Mouse (Mus musculus) lung, embryonic 15.5 days (tissue): ENCODE data around the gene Col4a1. TPM values are rescaled to one million over a fixed set of nuclear protein-coding genes. Genes with fewer than 3 reads are reported as not detected.

ENCODE experiments used
- ATAC-seq: fragments of 200-750 bp; cut with Nextera tagmentation; 2 replicates; pipeline ENCODE4 v1.8.0; 2017; ENCODE audit warnings: moderate number of reproducible peaks, borderline replicate concordance; ENCODE audit not compliant: low FRiP score, low TSS enrichment; ENCODE audit errors: extremely low read depth
- H3K27ac ChIP-seq: fragments of 300-500 bp; sonication (generic); 2 replicates; pipeline ENCODE4 v1.5.1; 2015; ENCODE audit warnings: moderate library complexity, mild to moderate bottlenecking, inconsistent platforms
- H3K27me3 ChIP-seq: fragments of 300-500 bp; sonication (generic); 2 replicates; pipeline ENCODE4 v1.6.1; 2015; ENCODE audit warnings: inconsistent platforms
- H3K36me3 ChIP-seq: fragments of 300-500 bp; sonication (generic); 2 replicates; pipeline ENCODE4 v1.6.1; 2015; ENCODE audit warnings: inconsistent platforms
- H3K4me1 ChIP-seq: fragments of 300-500 bp; sonication (generic); 2 replicates; pipeline ENCODE4 v1.6.1; 2015; ENCODE audit warnings: inconsistent platforms
- H3K4me2 ChIP-seq: fragments of 300-500 bp; sonication (generic); 2 replicates; pipeline ENCODE4 v1.6.1; 2015; ENCODE audit warnings: inconsistent platforms, mild to moderate bottlenecking, moderate library complexity
- H3K4me3 ChIP-seq: fragments of 300-500 bp; sonication (generic); 2 replicates; pipeline ENCODE4 v1.5.1; 2015; ENCODE audit warnings: mild to moderate bottlenecking, inconsistent platforms
- H3K9ac ChIP-seq: fragments of 300-500 bp; sonication (generic); 2 replicates; pipeline ENCODE4 v1.6.1; 2015; ENCODE audit warnings: inconsistent platforms
- H3K9me3 ChIP-seq: fragments of 300-500 bp; sonication (generic); 2 replicates; pipeline ENCODE4 v1.6.1; 2016; ENCODE audit warnings: inconsistent platforms
- WGBS: fragments of 180-500 bp; shearing (Covaris S2); methylation state at CpG from one replicate; pipeline ENCODE4 v1.1.7; 2015; 5-methylcytosine and 5-hydroxymethylcytosine counted together
- polyA plus RNA-seq: library from polyadenylated mRNA; unstranded; fragments of >200 nt; fragmentation: Nextera tagmentation; extraction: Ambion mirVana; gene quantifications from 2 replicates; pipeline ENCODE4 v1.2.1, GENCODE M21; 2015

Gene Col4a1
- polyA plus RNA-seq, 1 experiment from 2014 or later, result 360 TPM

DNA sequence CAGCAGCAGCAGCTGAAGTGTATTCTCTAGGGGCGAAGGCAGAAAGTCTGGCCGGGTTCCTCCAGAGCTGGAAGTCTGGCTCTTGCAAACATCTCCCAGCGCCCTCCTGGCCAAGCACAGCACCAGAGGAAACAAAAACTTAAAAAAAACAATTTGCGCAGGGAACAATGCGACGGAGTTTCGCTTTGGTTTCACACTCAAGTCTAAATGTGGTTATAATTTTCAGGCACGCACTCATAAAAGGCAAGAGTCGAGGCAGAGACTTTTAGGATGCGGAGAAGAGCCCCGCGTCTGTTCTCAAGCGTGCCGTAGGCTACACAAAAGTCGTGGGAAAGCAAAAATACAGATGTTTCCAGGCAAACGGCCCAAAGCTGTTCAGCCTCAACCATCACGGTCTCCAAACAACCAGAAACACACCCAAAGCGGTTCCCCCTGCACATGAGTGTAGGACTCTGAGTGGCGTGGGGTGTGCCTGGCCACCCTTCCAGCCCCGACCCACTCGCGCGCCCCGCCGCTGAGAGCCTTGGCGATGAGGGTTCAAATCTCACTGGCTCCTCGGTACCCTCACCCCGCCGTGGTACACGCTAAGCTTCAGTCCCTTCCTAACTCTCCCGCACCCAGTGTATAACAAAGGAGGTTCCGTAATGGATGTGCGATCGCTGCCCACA, 811 bp downstream of the Col4a1 start:
- Histone ChIP-seq H3K27me3 (no peaks in the 10 kb centered on the region), H3K4me3 (peak overlapping the region; percentile 77), H3K27ac (peak overlapping the region; percentile 90), H3K9me3 (no peaks in the 10 kb centered on the region), H3K9ac (peak overlapping the region; percentile 90), H3K36me3 (peaks cover 12% of the 10 kb centered on the region; the same call in 1 of the 2 replicates), H3K4me1 (peaks cover 69% of the 10 kb centered on the region), H3K4me2 (peak overlapping the region; percentile 71)
- under 1% methylated on average over 34 of the region's 34 CpGs for WGBS
- peak; percentile 21; the same call in 1 of the 2 replicates for ATAC-seq

DNA sequence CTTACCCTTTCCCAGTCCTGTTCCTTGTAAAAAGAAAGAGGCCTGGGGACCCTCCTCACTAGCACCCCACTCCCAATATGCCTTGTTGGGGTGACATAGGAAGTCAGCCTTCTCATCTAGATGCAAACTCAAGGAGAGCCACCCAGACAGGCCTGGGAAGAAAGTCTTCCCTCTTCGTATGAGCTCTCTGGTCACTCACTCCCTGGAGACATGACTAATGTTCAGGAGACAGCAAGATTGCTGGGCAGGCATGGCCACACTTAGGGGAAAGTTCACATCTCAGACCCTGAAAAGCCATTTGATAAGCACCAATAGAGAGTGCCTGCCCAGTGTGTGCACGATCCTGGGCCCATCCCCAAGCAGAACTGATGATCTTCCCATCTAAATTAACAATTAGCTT, 2.6 kb downstream of the Col4a1 start:
- WGBS, result 55% methylated on average over 2 of the region's 2 CpGs
- H3K36me3 ChIP-seq, result peaks cover 12% of the 10 kb centered on the region; the same call in 1 of the 2 replicates
- peak overlapping the region; percentile 90; the same call in 1 of the 2 replicates for H3K9ac ChIP-seq
- H3K27ac ChIP-seq, result peak overlapping the region; percentile 35
- H3K4me3 ChIP-seq, result peak overlapping the region; percentile 77
- no peaks in the 10 kb centered on the region for H3K9me3 ChIP-seq
- H3K27me3 ChIP-seq, result no peaks in the 10 kb centered on the region
- H3K4me2 ChIP-seq, result peak overlapping the region; percentile 71
- peaks cover 62% of the 10 kb centered on the region for H3K4me1 ChIP-seq
- ATAC-seq, result no peak

DNA sequence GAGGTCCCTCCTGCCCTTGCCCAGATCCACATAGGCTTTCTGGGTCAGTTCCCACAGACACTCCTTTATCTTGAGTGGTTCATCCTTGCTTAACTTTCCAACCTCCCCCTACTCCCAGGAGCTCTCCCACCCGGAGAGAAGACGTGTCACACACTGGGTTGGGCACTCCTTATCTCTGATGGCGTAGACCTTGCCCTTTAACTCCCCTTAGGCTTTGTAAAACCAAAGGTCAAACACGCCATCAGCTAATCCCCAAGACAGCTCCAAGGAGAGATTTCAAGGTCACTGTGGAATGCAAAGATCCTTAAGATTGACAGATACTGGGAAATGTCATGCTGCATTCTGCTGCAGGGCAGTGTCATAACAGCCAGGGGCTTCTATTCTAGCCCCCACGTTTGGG, 3.4 kb downstream of the Col4a1 start:
- no peak for ATAC-seq
- Histone ChIP-seq H3K27me3 (no peaks in the 10 kb centered on the region), H3K4me1 (peaks cover 58% of the 10 kb centered on the region), H3K9me3 (no peaks in the 10 kb centered on the region), H3K4me3 (peak overlapping the region; percentile 77), H3K36me3 (peaks cover 12% of the 10 kb centered on the region; the same call in 1 of the 2 replicates), H3K4me2 (peak overlapping the region; percentile 71), H3K27ac (peak overlapping the region; percentile 39; the same call in 1 of the 2 replicates), H3K9ac (no peak overlapping the region; the same call in 1 of the 2 replicates)
- WGBS, result 48% methylated on average over 5 of the region's 5 CpGs

DNA sequence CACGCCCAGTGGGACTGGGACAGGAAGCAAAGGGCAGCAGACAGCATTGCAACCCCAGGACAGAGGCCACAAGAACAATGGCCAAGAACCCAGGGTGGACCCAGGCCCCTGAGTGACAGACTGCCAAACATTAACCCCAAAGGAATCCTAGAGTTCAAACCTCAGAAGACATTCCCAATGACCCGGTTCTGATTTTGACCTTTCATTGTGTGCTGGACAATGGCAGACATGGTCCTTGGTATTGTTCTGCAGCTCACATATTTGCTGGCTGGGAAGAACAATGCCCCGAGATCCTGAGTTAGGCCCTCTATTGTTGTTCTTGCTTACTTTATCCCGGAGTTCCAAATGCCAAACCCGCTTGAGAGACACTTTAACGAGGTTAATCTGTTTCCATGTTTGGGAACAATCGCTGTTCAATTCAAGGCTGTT, 4.0 kb downstream of the Col4a1 start:
- H3K4me1 ChIP-seq, result peaks cover 53% of the 10 kb centered on the region
- H3K27ac ChIP-seq, result peak overlapping the region; percentile 39; the same call in 1 of the 2 replicates
- no peak overlapping the region for H3K9ac ChIP-seq
- WGBS, result 60% methylated on average over 7 of the region's 7 CpGs
- no peak overlapping the region for H3K4me3 ChIP-seq
- H3K4me2 ChIP-seq, result no peak overlapping the region
- no peaks in the 10 kb centered on the region for H3K27me3 ChIP-seq
- no peak for ATAC-seq
- H3K9me3 ChIP-seq, result no peaks in the 10 kb centered on the region
- H3K36me3 ChIP-seq, result peaks cover 12% of the 10 kb centered on the region; the same call in 1 of the 2 replicates

DNA sequence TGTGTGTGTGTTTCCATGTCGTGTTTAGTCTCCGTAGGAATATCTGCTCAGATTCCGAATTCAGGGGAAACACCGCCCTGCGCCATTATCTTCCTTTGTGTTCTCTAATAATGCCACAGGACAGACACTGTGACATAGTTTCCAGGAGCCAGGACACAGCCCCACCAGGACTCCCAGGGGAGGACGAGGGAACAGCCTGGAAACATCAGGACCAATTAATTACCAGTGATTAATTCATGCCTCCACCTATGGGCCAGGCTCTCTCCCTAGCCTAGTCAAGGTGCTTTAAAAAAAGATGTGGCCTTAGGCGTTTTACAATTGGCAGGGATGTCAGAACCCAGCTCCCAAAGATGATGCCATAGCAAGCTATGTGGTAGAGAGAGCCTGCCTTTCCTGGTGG, 5.2 kb downstream of the Col4a1 start:
- Histone ChIP-seq H3K36me3 (peaks cover 12% of the 10 kb centered on the region; the same call in 1 of the 2 replicates), H3K9ac (no peak overlapping the region), H3K4me1 (peaks cover 49% of the 10 kb centered on the region), H3K4me2 (no peak overlapping the region), H3K4me3 (no peak overlapping the region), H3K27me3 (no peaks in the 10 kb centered on the region), H3K27ac (no peak overlapping the region), H3K9me3 (no peaks in the 10 kb centered on the region)
- ATAC-seq, result no peak
- WGBS, result 74% methylated on average over 7 of the region's 7 CpGs

DNA sequence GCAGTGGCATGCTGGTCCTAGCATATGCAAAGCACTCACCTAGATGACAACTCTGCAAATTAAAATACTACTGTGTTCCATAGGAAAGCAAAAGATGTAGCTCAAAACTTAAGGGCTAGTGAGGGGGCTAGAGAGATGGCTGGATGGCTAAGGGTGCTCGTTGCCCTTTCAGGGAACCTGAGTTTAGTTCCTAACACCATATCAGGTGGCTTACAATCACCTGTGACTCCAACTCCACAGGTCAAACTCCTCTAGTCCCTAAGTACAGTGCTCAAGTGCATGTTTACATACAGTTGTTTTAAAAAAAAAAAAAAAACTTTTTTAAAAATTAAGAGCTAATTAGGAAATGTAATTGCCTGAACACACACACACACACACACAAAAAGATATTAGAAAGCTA, 7.1 kb downstream of the Col4a1 start:
- no peaks in the 10 kb centered on the region for H3K9me3 ChIP-seq
- 81% methylated on average over 1 of the region's 1 CpGs for WGBS
- no peak overlapping the region for H3K9ac ChIP-seq
- ATAC-seq, result no peak
- H3K4me3 ChIP-seq, result no peak overlapping the region
- H3K27me3 ChIP-seq, result no peaks in the 10 kb centered on the region
- peaks cover 50% of the 10 kb centered on the region for H3K4me1 ChIP-seq
- no peak overlapping the region for H3K4me2 ChIP-seq
- peaks cover 12% of the 10 kb centered on the region; the same call in 1 of the 2 replicates for H3K36me3 ChIP-seq
- H3K27ac ChIP-seq, result no peak overlapping the region

DNA sequence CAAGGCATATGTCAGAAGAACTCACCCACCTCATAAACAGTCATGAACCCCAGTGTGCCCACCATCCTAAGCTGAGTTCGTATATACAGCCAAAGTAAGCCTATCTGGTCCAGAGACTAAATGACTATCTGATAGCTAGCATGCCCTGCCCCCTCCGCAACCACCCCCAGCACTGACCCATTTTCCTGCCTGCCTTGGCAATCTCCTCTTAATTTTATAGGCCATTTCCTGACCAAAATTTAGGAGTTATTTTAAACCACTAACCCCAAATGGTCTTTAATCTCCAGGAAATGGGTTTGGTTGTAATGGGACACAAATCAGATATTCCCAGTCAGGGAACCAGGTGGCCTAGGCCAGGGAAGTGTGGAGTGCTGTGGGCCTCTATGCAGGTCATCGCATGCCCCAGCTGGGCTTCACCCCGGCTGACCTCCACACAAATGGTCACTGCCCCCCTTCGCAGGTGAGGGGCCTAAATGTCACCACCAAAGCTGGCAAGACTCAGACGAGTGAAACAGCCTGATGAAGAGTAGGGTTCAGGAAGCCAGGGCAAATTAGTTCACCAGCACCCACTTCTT, 8.5 kb downstream of the Col4a1 start:
- Histone ChIP-seq H3K4me1 (peaks cover 51% of the 10 kb centered on the region), H3K9me3 (no peaks in the 10 kb centered on the region), H3K4me2 (no peak overlapping the region), H3K9ac (no peak overlapping the region), H3K36me3 (peaks cover 12% of the 10 kb centered on the region; the same call in 1 of the 2 replicates), H3K27ac (no peak overlapping the region), H3K27me3 (no peaks in the 10 kb centered on the region), H3K4me3 (no peak overlapping the region)
- WGBS, result 85% methylated on average over 6 of the region's 6 CpGs
- ATAC-seq, result no peak

DNA sequence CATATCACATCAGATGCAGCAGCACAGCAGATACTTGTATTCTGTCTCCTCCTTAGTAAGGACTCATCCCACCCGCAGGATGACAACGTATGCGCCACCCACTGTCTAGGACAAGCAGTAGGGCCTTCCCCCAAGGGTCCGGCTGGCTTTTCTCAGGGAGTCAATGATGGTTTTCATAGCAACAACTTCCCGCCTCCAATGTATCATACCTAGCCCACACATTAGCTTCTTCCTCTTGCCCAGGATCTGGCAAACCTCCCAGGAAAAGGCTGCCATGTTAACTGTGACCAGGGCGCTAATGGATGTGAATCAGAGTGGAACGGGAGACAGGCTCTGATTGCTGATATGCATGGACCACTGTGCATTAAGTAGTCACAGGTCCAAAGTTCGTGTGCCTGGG, 12.2 kb downstream of the Col4a1 start:
- no peaks in the 10 kb centered on the region for H3K9me3 ChIP-seq
- no peak overlapping the region for H3K9ac ChIP-seq
- no peak for ATAC-seq
- no peaks in the 10 kb centered on the region for H3K27me3 ChIP-seq
- peaks cover 63% of the 10 kb centered on the region for H3K4me1 ChIP-seq
- 52% methylated on average over 8 of the region's 8 CpGs for WGBS
- no peaks in the 10 kb centered on the region for H3K36me3 ChIP-seq
- peak overlapping the region; percentile 87; the same call in 1 of the 2 replicates for H3K27ac ChIP-seq
- no peak overlapping the region for H3K4me2 ChIP-seq
- no peak overlapping the region for H3K4me3 ChIP-seq

DNA sequence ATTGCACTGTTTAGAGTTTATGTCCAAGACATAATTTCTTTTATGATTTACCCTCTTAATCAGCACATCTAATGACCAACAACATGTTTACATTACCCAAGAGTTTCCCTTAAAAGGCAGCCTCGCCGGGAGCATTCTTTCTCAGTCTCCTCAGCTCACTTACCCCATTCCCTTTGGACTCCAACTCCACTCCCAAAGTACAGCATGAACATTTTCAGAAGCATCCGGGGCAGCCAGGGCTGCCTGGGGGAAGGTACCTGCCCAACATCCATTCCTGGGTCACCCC, 13.4 kb downstream of the Col4a1 start:
- ATAC-seq, result peak; percentile 49
- no peak overlapping the region for H3K4me3 ChIP-seq
- peak overlapping the region; percentile 87 for H3K27ac ChIP-seq
- H3K9me3 ChIP-seq, result no peaks in the 10 kb centered on the region
- no peaks in the 10 kb centered on the region for H3K27me3 ChIP-seq
- H3K4me2 ChIP-seq, result 0 out of 2 replicates have a peak overlapping the region, but pooled peaks have one; percentile 11
- 30% methylated on average over 3 of the region's 3 CpGs for WGBS
- H3K4me1 ChIP-seq, result peaks cover 59% of the 10 kb centered on the region
- H3K9ac ChIP-seq, result no peak overlapping the region
- H3K36me3 ChIP-seq, result no peaks in the 10 kb centered on the region

DNA sequence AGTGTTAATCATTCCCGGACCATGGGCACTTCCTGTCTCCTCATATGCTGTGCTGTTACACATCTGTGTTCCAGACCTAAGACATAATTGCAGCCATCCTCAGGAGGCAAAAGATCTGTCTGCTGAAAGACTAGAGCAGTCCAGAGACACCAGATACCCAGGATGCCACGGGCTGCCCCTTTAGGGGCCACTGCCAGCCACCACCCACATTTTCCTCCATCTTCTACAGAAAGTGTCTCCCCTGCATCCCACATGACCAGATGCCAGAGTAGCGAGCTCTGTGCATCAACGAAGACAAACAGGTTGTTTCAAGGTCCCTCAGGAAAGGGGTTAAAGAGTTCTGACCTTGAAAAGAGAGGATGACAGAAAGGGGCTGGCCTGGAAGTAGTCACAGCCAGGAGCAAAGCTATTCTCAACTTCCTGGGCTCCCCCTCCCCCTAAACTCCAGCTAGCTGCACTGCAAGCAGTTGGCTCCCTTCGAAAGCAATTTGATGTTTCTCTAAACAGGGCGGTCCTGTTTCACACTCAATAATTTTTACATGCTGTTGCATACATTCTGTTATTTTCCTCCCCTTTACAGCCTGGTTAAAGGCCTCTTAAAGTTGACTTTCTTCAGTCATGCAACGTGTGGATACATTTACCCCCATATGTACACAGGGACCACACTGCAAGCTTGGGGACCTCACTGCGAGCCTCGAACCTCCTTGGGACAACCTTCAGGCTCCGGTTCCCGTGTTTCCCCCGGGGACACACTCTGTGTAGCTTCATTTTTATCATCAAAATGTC, 13.9 kb downstream of the Col4a1 start:
- H3K9me3 ChIP-seq, result no peaks in the 10 kb centered on the region
- 27% methylated on average over 12 of the region's 12 CpGs for WGBS
- no peaks in the 10 kb centered on the region for H3K36me3 ChIP-seq
- H3K4me3 ChIP-seq, result no peak overlapping the region
- peaks cover 60% of the 10 kb centered on the region for H3K4me1 ChIP-seq
- H3K27me3 ChIP-seq, result no peaks in the 10 kb centered on the region
- H3K27ac ChIP-seq, result peak overlapping the region; percentile 87
- no peak overlapping the region for H3K9ac ChIP-seq
- ATAC-seq, result peak; percentile 80
- H3K4me2 ChIP-seq, result no peak overlapping the region

DNA sequence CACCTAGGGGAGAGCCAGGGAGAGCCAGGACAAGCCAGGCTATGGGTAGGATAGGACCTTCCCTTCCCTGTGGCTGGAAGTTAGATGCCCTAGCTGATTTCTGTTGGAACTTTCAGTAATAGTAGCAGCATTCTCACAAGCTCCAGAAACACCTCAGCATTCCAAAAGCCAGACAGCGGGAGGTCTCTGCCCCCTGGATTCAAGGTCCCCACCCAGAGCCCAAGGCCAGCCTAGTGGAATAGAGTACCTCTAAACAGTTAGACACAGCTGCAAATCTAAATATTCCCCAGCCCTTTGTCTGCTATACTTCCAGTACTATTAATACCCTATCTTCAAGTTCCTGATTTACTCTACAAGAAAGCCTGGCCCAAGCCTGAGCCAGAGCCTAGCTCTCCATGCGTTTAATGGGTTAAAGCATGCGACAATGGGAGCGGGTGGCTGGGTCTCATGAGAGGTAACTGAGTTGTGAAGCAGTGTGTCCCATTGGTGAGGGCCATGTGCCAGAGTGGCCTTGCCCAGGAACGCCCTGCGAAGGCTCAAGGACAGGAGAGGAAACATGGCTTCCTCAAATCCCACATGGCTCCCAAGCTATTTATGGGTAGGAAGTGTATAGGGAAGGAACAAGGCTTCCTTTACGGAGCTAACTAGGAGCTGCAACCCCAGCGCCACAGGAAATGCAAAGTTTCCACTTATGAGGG, 15.3 kb downstream of the Col4a1 start:
- ATAC-seq, result no peak
- H3K9me3 ChIP-seq, result no peaks in the 10 kb centered on the region
- no peak overlapping the region for H3K9ac ChIP-seq
- 0 out of 2 replicates have a peak, but pooled peaks cover 6% of the 10 kb centered on the region for H3K36me3 ChIP-seq
- no peak overlapping the region for H3K4me2 ChIP-seq
- H3K27ac ChIP-seq, result peak overlapping the region; percentile 87
- H3K27me3 ChIP-seq, result no peaks in the 10 kb centered on the region
- no peak overlapping the region for H3K4me3 ChIP-seq
- whole genome bisulfite sequencing, result 72% methylated on average over 8 of the region's 8 CpGs
- H3K4me1 ChIP-seq, result peaks cover 62% of the 10 kb centered on the region
